Mouse (Mus musculus) cerebellum, adult 9-11 months (tissue): ENCODE measurements around the gene Hist1h4a.
"Not testable (repeated sequence)": the region's sequence is repeated elsewhere in the genome, so short reads cannot be mapped to it uniquely, and the experiment has no call there.

Source experiments
- DNase-seq: peaks from one replicate; pipeline ENCODE4 v3.0.0; 2022

The Hist1h4a gene

GRCm38 (mm10) chr13:23760972-23761864 lies at the start of gene Hist1h4a:
Hist1h4a (minus strand) TSS chr13:23761230.
- peak; percentile 99 for DNase-seq

- no peak for DNase-seq
These were observed 45.5 kb upstream of the Hist1h4a start, which contains the start of gene Slc17a2 for GRCm38 (mm10) chr13:23806422-23807052. Slc17a2 (plus strand) TSS chr13:23806993.

GRCm38 (mm10) chr13:23804532-23804931 lies 43.5 kb upstream of the Hist1h4a start:
- no peak for DNase-seq

GRCm38 (mm10) chr13:23799405-23799804 lies 38.4 kb upstream of the Hist1h4a start:
- DNase-seq = no peak

DNA sequence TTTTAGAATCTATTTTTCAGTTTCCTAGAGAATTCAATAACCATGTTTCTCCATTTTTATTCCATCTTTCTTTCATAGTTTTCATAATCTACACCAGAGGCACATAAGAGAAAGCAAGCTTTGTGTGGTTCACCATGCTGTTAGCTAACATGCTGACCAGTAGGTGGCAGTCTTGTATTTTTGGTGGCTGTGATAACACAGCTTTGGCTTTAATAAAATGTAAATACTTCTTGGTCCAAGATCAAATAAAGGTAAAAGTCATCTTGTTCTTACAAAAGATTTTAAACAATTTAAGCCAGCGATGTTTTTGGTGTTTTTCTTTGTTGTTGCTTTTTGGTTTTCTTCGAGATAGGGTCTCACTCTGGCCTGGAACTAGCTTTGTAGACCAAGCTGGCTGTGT lies 31.5 kb upstream of the Hist1h4a start:
- DNase-seq = peak; percentile 7

- no peak for DNase-seq
These were observed 18.0 kb upstream of the Hist1h4a start for GRCm38 (mm10) chr13:23779025-23779424.

GRCm38 (mm10) chr13:23778339-23778738 lies 17.3 kb upstream of the Hist1h4a start:
- DNase-seq = no peak

- DNase-seq = no peak
These were observed 11.7 kb upstream of the Hist1h4a start for GRCm38 (mm10) chr13:23772561-23773313.

- not testable (repeated sequence) for DNase-seq
These were observed 8.6 kb upstream of the Hist1h4a start, which contains the start of gene Trim38 for GRCm38 (mm10) chr13:23769613-23770012. Trim38 (plus strand) TSS chr13:23769913.

DNA sequence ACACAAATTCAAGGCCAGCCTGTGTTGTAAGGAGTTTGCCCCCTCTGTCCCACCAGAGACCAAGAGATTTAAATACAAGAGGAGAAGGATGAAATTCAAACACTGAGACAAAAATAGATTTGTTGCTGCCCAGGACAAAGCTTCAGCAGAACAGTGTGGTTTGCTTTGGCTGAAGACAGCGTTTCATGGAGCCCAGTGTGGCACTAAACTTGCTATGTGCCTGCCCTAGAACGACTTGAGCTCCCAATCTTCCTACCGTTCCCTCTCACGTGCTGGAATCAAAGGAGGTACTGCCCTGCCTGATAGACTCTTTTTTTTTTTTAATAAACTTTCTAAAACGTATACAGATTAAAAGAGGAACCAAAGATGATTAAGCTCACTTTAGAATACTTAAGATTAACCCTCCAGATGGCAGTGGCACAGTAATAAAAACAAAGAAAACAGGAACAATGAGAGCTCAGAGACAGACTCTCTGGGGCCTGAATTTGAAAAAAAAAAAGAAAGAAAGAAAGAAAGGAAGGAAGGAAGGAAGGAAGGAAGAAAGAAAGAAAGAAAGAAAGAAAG lies 7.9 kb upstream of the Hist1h4a start:
- no peak for DNase-seq

- no peak for DNase-seq
These were observed 5.7 kb upstream of the Hist1h4a start for GRCm38 (mm10) chr13:23766772-23767171.

DNA sequence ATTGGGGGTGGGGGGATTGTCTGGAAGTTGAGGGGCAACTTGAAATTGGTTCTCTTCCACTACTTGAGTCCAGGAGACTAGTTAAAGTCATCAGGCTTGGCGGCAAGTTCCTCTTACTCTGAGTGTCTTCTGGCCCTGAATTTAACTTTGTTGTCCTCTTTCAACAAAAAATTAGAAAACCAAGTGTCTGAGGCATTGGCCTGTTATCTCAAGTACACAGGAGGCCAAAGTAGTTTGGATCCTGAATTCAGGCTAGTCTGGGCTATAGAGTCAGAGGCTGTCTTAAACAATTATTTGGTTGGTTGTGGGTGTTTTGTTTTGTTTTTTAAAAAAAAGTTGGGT lies 4.1 kb upstream of the Hist1h4a start:
- DNase-seq = no peak

- no peak for DNase-seq
These were observed 3.5 kb upstream of the Hist1h4a start for GRCm38 (mm10) chr13:23764324-23765171.

DNA sequence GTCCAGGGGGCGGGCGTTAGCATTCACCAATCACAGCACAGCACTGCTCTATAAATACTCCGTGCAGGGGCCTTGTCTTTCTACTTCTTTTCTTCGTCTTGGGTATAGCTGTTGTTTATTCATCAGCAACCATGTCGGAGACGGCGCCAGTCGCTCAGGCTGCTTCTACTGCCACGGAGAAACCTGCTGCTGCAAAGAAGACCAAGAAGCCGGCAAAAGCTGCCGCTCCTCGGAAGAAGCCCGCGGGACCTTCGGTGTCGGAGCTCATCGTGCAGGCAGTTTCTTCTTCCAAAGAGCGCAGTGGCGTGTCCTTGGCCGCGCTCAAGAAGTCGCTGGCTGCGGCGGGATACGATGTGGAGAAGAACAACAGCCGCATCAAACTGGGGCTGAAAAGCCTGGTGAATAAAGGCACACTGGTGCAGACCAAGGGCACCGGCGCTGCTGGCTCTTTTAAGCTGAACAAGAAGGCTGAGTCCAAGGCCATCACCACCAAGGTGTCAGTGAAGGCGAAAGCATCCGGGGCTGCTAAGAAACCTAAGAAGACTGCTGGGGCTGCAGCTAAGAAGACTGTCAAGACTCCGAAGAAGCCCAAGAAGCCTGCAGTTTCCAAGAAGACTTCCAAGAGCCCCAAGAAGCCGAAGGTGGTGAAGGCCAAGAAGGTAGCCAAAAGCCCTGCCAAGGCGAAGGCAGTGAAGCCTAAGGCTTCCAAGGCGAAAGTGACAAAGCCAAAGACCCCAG lies 2.7 kb upstream of the Hist1h4a start, which contains the start of gene Hist1h1a:
Gene Hist1h1a (plus strand): TSS at position 81 of the 738 bp plus-strand sequence.
- peak; percentile 83 for DNase-seq

DNA sequence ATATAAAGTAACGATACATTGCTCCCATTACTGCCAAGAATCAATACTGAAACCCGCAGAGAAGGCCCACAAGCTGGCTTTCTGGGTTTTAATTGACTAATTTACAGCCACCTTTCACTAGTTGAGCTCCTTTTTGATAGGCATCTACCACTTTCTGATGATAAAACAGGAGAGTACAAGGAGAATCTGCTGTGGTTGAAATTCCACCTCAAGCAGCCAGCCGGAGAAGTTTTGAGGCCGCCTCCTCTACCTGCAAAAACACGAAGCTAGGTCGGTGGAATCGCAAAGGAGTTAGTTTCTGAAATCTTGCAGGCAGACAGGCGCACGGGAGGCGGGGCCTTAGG lies 2.2 kb upstream of the Hist1h4a start:
- no peak for DNase-seq

DNA sequence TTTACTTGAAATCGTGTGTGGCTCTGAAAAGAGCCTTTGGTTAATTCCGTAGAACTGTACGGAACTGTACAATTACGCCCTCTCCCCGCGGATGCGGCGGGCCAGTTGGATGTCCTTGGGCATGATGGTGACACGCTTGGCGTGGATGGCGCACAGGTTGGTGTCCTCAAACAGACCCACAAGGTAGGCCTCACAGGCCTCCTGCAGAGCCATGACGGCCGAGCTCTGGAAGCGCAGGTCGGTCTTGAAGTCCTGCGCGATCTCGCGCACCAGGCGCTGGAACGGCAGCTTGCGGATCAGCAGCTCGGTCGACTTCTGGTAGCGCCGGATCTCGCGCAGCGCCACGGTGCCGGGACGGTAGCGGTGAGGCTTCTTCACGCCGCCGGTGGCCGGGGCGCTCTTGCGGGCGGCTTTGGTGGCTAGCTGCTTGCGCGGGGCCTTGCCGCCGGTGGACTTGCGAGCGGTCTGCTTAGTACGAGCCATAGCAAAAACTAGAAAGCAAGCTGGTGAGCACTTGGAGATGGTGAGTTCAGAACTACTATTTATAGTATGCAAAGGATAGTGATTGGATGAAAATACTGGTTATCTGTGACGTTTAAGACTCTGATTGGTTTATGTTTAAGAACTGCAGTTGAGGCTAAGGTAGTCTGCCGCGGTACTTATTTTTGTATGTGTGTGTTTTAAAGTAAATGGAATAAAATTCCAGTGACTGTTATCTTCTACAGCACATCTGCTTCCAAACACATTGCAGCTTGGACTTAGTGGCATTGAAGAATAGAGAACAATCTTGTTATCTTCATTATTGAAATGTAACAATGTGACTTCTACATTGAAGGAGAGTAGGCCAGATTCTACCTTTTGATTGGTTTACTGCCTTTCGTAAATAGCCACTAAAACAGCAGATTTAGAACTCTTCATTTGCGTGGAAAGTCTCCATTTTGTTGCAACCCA lies 1.1 kb upstream of the Hist1h4a start, which contains the start of gene Hist1h3a:
Gene Hist1h3a (minus strand): TSS at position 516 of the 951 bp plus-strand sequence.
- peak; percentile 81 for DNase-seq

- peak; percentile 23 for DNase-seq
These were observed 624 bp downstream of the Hist1h4a start for GRCm38 (mm10) chr13:23760240-23760971.

GRCm38 (mm10) chr13:23759916-23760239 lies 1.2 kb downstream of the Hist1h4a start:
- DNase-seq = no peak

- DNase-seq = no peak
These were observed 1.7 kb downstream of the Hist1h4a start for GRCm38 (mm10) chr13:23759251-23759771.
